9 mouse cellular contexts compared by ENCODE assay signal in genomic region chr14:51929309-51929943, GRCm38 (mm10). TPM values are rescaled to one million over a fixed set of nuclear protein-coding genes. Genes with fewer than 3 reads are reported as not detected.
A peak's percentile ranks its signal among the peaks of the same experiment; 100 is the strongest.
DNase-seq lines count a peak whose midpoint lies in the region; ATAC-seq and TF ChIP-seq lines count a peak whose summit lies in the region.
"Had no signal": no experiment of that assay in that cellular context is flagged by ENCODE, and none has a peak within 500 bp of the region (broad histone marks: within the 10 kb centered on the region; RNA-seq: fewer than 3 reads in every experiment).

No protein-coding gene starts in this region.

- H3K36me3 ChIP-seq in intestine, embryonic 14.5 days (ENCODE audit: control insufficient read depth, insufficient read depth, low read length): no peaks in the 10 kb centered on the region
- H3K36me3 ChIP-seq in intestine, postnatal 0 days (ENCODE audit: control insufficient read depth, insufficient read depth): no peaks in the 10 kb centered on the region
- H3K36me3 ChIP-seq: neural tube, embryonic 12.5 days had no signal

- H3K4me3 ChIP-seq in intestine, embryonic 14.5 days (ENCODE audit: low read depth, low read length): no peak overlapping the region
- no peak overlapping the region for H3K4me3 ChIP-seq in intestine, postnatal 0 days (ENCODE audit: low read depth, low read length)
- H3K4me3 ChIP-seq in left cerebral cortex, adult 2 months: no peak overlapping the region
- H3K4me3 ChIP-seq: neural tube, embryonic 12.5 days had no signal

- no peaks in the 10 kb centered on the region for H3K9me3 ChIP-seq in intestine, embryonic 14.5 days (ENCODE audit: control insufficient read depth, low read length)
- no peaks in the 10 kb centered on the region for H3K9me3 ChIP-seq in intestine, postnatal 0 days (ENCODE audit: control insufficient read depth)
- H3K9me3 ChIP-seq: neural tube, embryonic 12.5 days had no signal

- TF ChIP-seq CTCF in intestine, postnatal 0 days (IDR thresholded peaks at IDR 0.05; ENCODE audit: low read depth): no peak
- TF ChIP-seq CTCF in left cerebral cortex, adult 2 months (IDR thresholded peaks at IDR 0.05): no peak

- ATAC-seq in intestine, embryonic 14.5 days (replicated peaks; ENCODE audit: low FRiP score, low TSS enrichment, low read depth): no peak
- no peak for ATAC-seq in intestine, postnatal 0 days

- intact Hi-C loops in heart, postnatal 25 days (cut with DNase I): no loop called here
- intact Hi-C loops in left cerebral cortex, adult 2 months (cut with DNase I): loop anchor here (1.0 kb wide), 2 partner anchors 15 to 56 kb away; partner anchors contain the start of gene Ndrg2

- peaks cover 18% of the 10 kb centered on the region for H3K4me1 ChIP-seq in intestine, embryonic 14.5 days (replicated peaks; ENCODE audit: control insufficient read depth, insufficient read depth, low read length)
- no peaks in the 10 kb centered on the region for H3K4me1 ChIP-seq in intestine, postnatal 0 days (replicated peaks; ENCODE audit: control insufficient read depth, insufficient read depth, low read length)
- H3K4me1 ChIP-seq: neural tube, embryonic 12.5 days had no signal

- H3K27ac ChIP-seq in intestine, embryonic 14.5 days (ENCODE audit: low read depth): 0 out of 2 replicates have a peak overlapping the region, but pooled peaks have one; percentile 27
- H3K27ac ChIP-seq in intestine, postnatal 0 days (ENCODE audit: low read depth, low read length): no peak overlapping the region
- peak overlapping the region; percentile 63 for H3K27ac ChIP-seq in left cerebral cortex, adult 2 months
- H3K27ac ChIP-seq: neural tube, embryonic 12.5 days had no signal

- H3K27me3 ChIP-seq in intestine, embryonic 14.5 days (replicated peaks; ENCODE audit: control insufficient read depth, insufficient read depth, low read length): no peaks in the 10 kb centered on the region
- no peaks in the 10 kb centered on the region for H3K27me3 ChIP-seq in intestine, postnatal 0 days (replicated peaks; ENCODE audit: control insufficient read depth, insufficient read depth, low read length)

- WGBS in intestine, embryonic 14.5 days: 54% methylated on average over 8 of the region's 8 CpGs
- WGBS in intestine, postnatal 0 days: 65% methylated on average over 8 of the region's 8 CpGs

- H3K4me2 ChIP-seq in intestine, embryonic 14.5 days (ENCODE audit: low read length): peak overlapping the region; percentile 18
- H3K4me2 ChIP-seq in intestine, postnatal 0 days (replicated peaks; ENCODE audit: low read depth): no peak overlapping the region
- H3K4me2 ChIP-seq: neural tube, embryonic 12.5 days had no signal

- no peak overlapping the region for H3K9ac ChIP-seq in intestine, embryonic 14.5 days (ENCODE audit: low read length)
- H3K9ac ChIP-seq in intestine, postnatal 0 days (ENCODE audit: low read depth, low read length): no peak overlapping the region
- H3K9ac ChIP-seq: neural tube, embryonic 12.5 days had no signal

- no peak for DNase-seq in intestine, embryonic 14.5 days (ENCODE audit: low spot score)
- peak; percentile 46 to 55 for DNase-seq in frontal cortex, postnatal 10 days (ENCODE audit: low spot score in 2 of 2)
- peak; percentile 77 for DNase-seq in heart, postnatal 25 days (ENCODE audit: low spot score)
- DNase-seq in left cerebral cortex, adult 2 months (ENCODE audit: extremely low spot score in 1 of 2, low spot score in 2 of 2): peak; percentile 52 to 61
- peak; percentile 71 for DNase-seq in right cerebral cortex, postnatal 25 days
- no peak for DNase-seq in spleen, postnatal 10 days (ENCODE audit: low spot score in 2 of 2)
- no peak for DNase-seq in embryo, embryonic 10.5 days (ENCODE audit: low spot score)

RNA-seq across cellular contexts. Expression of gene Rnase13, which starts 6.9 kb away (rescaled TPM):
- not detected in 2 replicates for polyA plus RNA-seq in intestine, embryonic 14.5 days (2014; fragmentation: Nextera tagmentation; extraction: Ambion mirVana)
- polyA plus RNA-seq in intestine, postnatal 0 days (2015; fragmentation: Nextera tagmentation; extraction: Ambion mirVana): not detected in 2 replicates
- total RNA-seq in heart, postnatal 25 days (2021): not detected
- total RNA-seq in left cerebral cortex, adult 2 months (2021): not detected
- polyA plus RNA-seq: neural tube, embryonic 12.5 days had no signal

RNA-seq across cellular contexts. Expression of gene Tppp2, which starts 11.2 kb away (rescaled TPM):
- 0.31 TPM in 1 of 2 replicates, not detected in the other for polyA plus RNA-seq in intestine, embryonic 14.5 days (2014; fragmentation: Nextera tagmentation; extraction: Ambion mirVana)
- not detected in 2 replicates for polyA plus RNA-seq in intestine, postnatal 0 days (2015; fragmentation: Nextera tagmentation; extraction: Ambion mirVana)
- total RNA-seq in heart, postnatal 25 days (2021): not detected
- not detected for total RNA-seq in left cerebral cortex, adult 2 months (2021)
- polyA plus RNA-seq: neural tube, embryonic 12.5 days had no signal

RNA-seq across cellular contexts. Expression of gene Ndrg2, which starts 15.5 kb away (rescaled TPM):
- 36.4 and 39.2 TPM in 2 replicates for polyA plus RNA-seq in intestine, embryonic 14.5 days (2014; fragmentation: Nextera tagmentation; extraction: Ambion mirVana)
- 24.9 and 27.1 TPM in 2 replicates for polyA plus RNA-seq in intestine, postnatal 0 days (2015; fragmentation: Nextera tagmentation; extraction: Ambion mirVana)
- 1,000 to 10,000 TPM; 1,299 to 1,387 TPM for total RNA-seq in heart, postnatal 25 days (2021)
- total RNA-seq in left cerebral cortex, adult 2 months (2021): 100 to 1,000 TPM; 793 to 811 TPM

RNA-seq across cellular contexts. Expression of gene Slc39a2, which starts 36.7 kb away (rescaled TPM):
- polyA plus RNA-seq in intestine, embryonic 14.5 days (2014; fragmentation: Nextera tagmentation; extraction: Ambion mirVana): 0.71 and 0.99 TPM in 2 replicates
- polyA plus RNA-seq in intestine, postnatal 0 days (2015; fragmentation: Nextera tagmentation; extraction: Ambion mirVana): 0.38 and 0.57 TPM in 2 replicates
- total RNA-seq in heart, postnatal 25 days (2021): under 1 TPM in 1 of 2 experiments, not detected in 1; 0.36 TPM
- 10 to 100 TPM in 1 of 2 experiments, 1 to 10 TPM in 1; 6.3 to 10.0 TPM for total RNA-seq in left cerebral cortex, adult 2 months (2021)

RNA-seq across cellular contexts. Expression of gene Mettl17, which starts 44.8 kb away (rescaled TPM):
- 54.9 and 67.0 TPM in 2 replicates for polyA plus RNA-seq in intestine, embryonic 14.5 days (2014; fragmentation: Nextera tagmentation; extraction: Ambion mirVana)
- 16.9 and 19.7 TPM in 2 replicates for polyA plus RNA-seq in intestine, postnatal 0 days (2015; fragmentation: Nextera tagmentation; extraction: Ambion mirVana)
- 10 to 100 TPM; 19.8 to 20.9 TPM for total RNA-seq in heart, postnatal 25 days (2021)
- total RNA-seq in left cerebral cortex, adult 2 months (2021): 10 to 100 TPM; 28.8 to 35.2 TPM

Comparison
In these comparisons a context has a peak if more than half of its experiments do, and no peak if none do; other contexts are left out.
1. DNase-seq: peak in frontal cortex, postnatal 10 days (2 of 2), heart, postnatal 25 days (single experiment), left cerebral cortex, adult 2 months (2 of 2) and right cerebral cortex, postnatal 25 days (single experiment); none in intestine, embryonic 14.5 days (single experiment), spleen, postnatal 10 days (0 of 2) and embryo, embryonic 10.5 days (single experiment).